In genomic region chr7:63889116-63889975, GRCm38 (mm10) we compare ENCODE assay signal across 25 mouse cellular contexts. TPM values are rescaled to one million over a fixed set of nuclear protein-coding genes. Genes with fewer than 3 reads are reported as not detected.
A peak's percentile ranks its signal among the peaks of the same experiment; 100 is the strongest.
DNase-seq lines count a peak whose midpoint lies in the region; TF ChIP-seq lines count a peak whose summit lies in the region.
"Had no signal": no experiment of that assay in that cellular context is flagged by ENCODE, and none has a peak within 500 bp of the region (broad histone marks: within the 10 kb centered on the region; RNA-seq: fewer than 3 reads in every experiment).

No protein-coding gene starts in this region.

- H3K36me3 ChIP-seq in ES-E14 (ENCODE audit: control insufficient read depth, insufficient read depth, low read length, poor library complexity, severe bottlenecking): peaks cover 14% of the 10 kb centered on the region; the same call in 1 of the 2 replicates

- intact Hi-C loops in gastrocnemius, adult 2 months (cut with DNase I): no loop called here

- H3K9ac ChIP-seq in ES-E14 (ENCODE audit: insufficient read depth, low read depth, low read length, poor library complexity, severe bottlenecking): no peak overlapping the region
- H3K9ac ChIP-seq: forebrain, postnatal 0 days; heart, embryonic 15.5 days; limb, embryonic 13.5 days; liver, embryonic 14.5 days; lung, embryonic 15.5 days; midbrain, embryonic 13.5 days; neural tube, embryonic 13.5 days had no signal

- peak overlapping the region; percentile 84 for H3K27ac ChIP-seq in gastrocnemius, adult 2 months
- H3K27ac ChIP-seq in ES-E14 (ENCODE audit: insufficient read depth, low read depth, low read length, poor library complexity, severe bottlenecking): peak overlapping the region; percentile 50
- H3K27ac ChIP-seq in brown adipose tissue, adult 24 weeks (replicated peaks; ENCODE audit: low read depth, low read length): peak overlapping the region; percentile 47; the same call in 1 of the 2 replicates
- H3K27ac ChIP-seq: heart, embryonic 15.5 days; limb, embryonic 13.5 days; liver, embryonic 14.5 days; lung, embryonic 15.5 days; midbrain, embryonic 13.5 days; neural tube, embryonic 13.5 days had no signal

- no peak overlapping the region for H3K4me3 ChIP-seq in gastrocnemius, adult 2 months
- no peak overlapping the region for H3K4me3 ChIP-seq in ES-E14 (ENCODE audit: insufficient read depth in 1 of 2, low read depth in 1 of 2, low read length in 2 of 2, poor library complexity in 1 of 2, severe bottlenecking in 1 of 2)
- H3K4me3 ChIP-seq in brown adipose tissue, adult 24 weeks (ENCODE audit: insufficient read depth, low read depth, low read length): no peak overlapping the region
- H3K4me3 ChIP-seq: heart, embryonic 15.5 days; limb, embryonic 13.5 days; lung, embryonic 15.5 days; midbrain, embryonic 13.5 days; neural tube, embryonic 13.5 days had no signal

- H3K4me1 ChIP-seq in ES-E14 (ENCODE audit: control insufficient read depth in 2 of 2, insufficient read depth in 2 of 2, low read length in 2 of 2, poor library complexity in 1 of 2): peaks cover 13 to 45% of the 10 kb centered on the region in 2 experiments; a peak in 3 of 4 replicates
- H3K4me1 ChIP-seq in brown adipose tissue, adult 24 weeks (ENCODE audit: control insufficient read depth, insufficient read depth, insufficient read length, low read length): peaks cover 38% of the 10 kb centered on the region

- in situ Hi-C loops in ES-E14 (cut with MboI; ENCODE audit: low sequenced_read_pairs in 2 of 2, unreplicated experiment in 2 of 2): no loop called here

- peak; percentile 24 for DNase-seq in gastrocnemius, adult 2 months
- no peak for DNase-seq in gastrocnemius, adult 8-10 months (ENCODE audit: low spot score in 2 of 2)
- peak; percentile 53 for DNase-seq in kidney, adult 9 months
- DNase-seq in kidney, postnatal 36 days: no peak
- DNase-seq in ES-E14 (ENCODE audit: low read depth, low spot score): peak; percentile 80
- no peak for DNase-seq in right cerebral cortex, adult 2 months (ENCODE audit: low spot score in 2 of 2)
- DNase-seq: forebrain, postnatal 0 days; kidney, adult 18-20 months; layer of hippocampus, postnatal 36 days; right cerebral cortex, postnatal 14 days; spleen, adult 18-20 months; thymus, postnatal 36 days had no signal

- H3K9me3 ChIP-seq in ES-E14 (ENCODE audit: control insufficient read depth, insufficient read depth, low read depth, low read length): no peaks in the 10 kb centered on the region
- H3K9me3 ChIP-seq: heart, embryonic 15.5 days; limb, embryonic 13.5 days; lung, embryonic 15.5 days; midbrain, embryonic 13.5 days; neural tube, embryonic 13.5 days had no signal

- no peak for TF ChIP-seq CTCF in gastrocnemius, adult 2 months (IDR thresholded peaks at IDR 0.05)

TF ChIP-seq in ES-E14, 5 proteins besides CTCF, POLR2A, EP300 and RAD21:
- TF ChIP-seq CHD2 (IDR thresholded peaks at IDR 0.05; ENCODE audit: low read depth, low read length) (no peak), ZC3H11A (IDR thresholded peaks at IDR 0.05; ENCODE audit: borderline replicate concordance, low read depth, low read length) (no peak), ZNF384 (IDR thresholded peaks at IDR 0.05; ENCODE audit: low read depth, low read length) (no peak), MAFK (IDR thresholded peaks at IDR 0.05; ENCODE audit: insufficient read depth, low read depth, low read length) (no peak), HCFC1 (IDR thresholded peaks at IDR 0.05; ENCODE audit: borderline replicate concordance, insufficient read depth, low read length) (no peak)

RNA-seq across cellular contexts. Expression of gene E030018B13Rik, which starts 27.3 kb away (rescaled TPM):
- under 1 TPM in 1 of 2 experiments, not detected in 1; 0.22 TPM for total RNA-seq in gastrocnemius, adult 2 months (2021)
- total RNA-seq in gastrocnemius, adult 8-10 months (2022): not detected
- total RNA-seq in ES-E14 (2012; rRNA removed): 0.21 TPM in 1 of 2 replicates, not detected in the other
- polyA plus RNA-seq in brown adipose tissue, adult 24 weeks (2012; ENCODE audit: insufficient read depth, insufficient read length, missing spikeins): not detected in 2 replicates
- total RNA-seq: adrenal gland, postnatal 4 days; common myeloid progenitor, adult 5-6 weeks; forebrain, postnatal 0 days; hematopoietic stem cell, adult 5-6 weeks; layer of hippocampus, adult 18-20 months; layer of hippocampus, postnatal 36 days; left cerebral cortex, postnatal 14 days had no signal
- polyA plus RNA-seq: embryonic facial prominence, embryonic 11.5 days; forebrain, postnatal 0 days; liver, embryonic 14.5 days had no signal

RNA-seq across cellular contexts. Expression of gene Klf13, which starts 49.4 kb away (rescaled TPM):
- total RNA-seq in gastrocnemius, adult 2 months (2021): 10 to 100 TPM; 56.6 to 59.6 TPM
- 10 to 100 TPM; 35.8 to 65.5 (median 41.6) TPM for total RNA-seq in gastrocnemius, adult 8-10 months (2022)
- 25.8 and 29.4 TPM in 2 replicates for total RNA-seq in ES-E14 (2012; rRNA removed)
- 13.6 and 24.0 TPM in 2 replicates for polyA plus RNA-seq in brown adipose tissue, adult 24 weeks (2012; ENCODE audit: insufficient read depth, insufficient read length, missing spikeins)

Comparison
In these comparisons a context has a peak if more than half of its experiments do, and no peak if none do; other contexts are left out.
1. DNase-seq: peak in gastrocnemius, adult 2 months (single experiment), kidney, adult 9 months (single experiment) and ES-E14 (single experiment); none in gastrocnemius, adult 8-10 months (0 of 2), kidney, postnatal 36 days (0 of 2) and right cerebral cortex, adult 2 months (0 of 2).
2. Peak in every context shown above with its lines, with median percentiles within 50 percentile points of each other: H3K27ac ChIP-seq.